Mouse (Mus musculus) liver, adult (tissue): ENCODE measurements around the gene Ptdss2.

Source experiments
- GATA4 ChIP-seq: IDR thresholded peaks from 2 replicates; pipeline ENCODE4 v1.6.1; 2014; ENCODE audit warnings: mild to moderate bottlenecking, low read length; ENCODE audit not compliant: insufficient replicate concordance

Gene Ptdss2

GRCm38 (mm10) chr7:141122245-141122644, at the start of gene Ptdss2:
Gene Ptdss2, plus strand, starts transcription at chr7:141122382.
- no peak for TF ChIP-seq GATA4

- TF ChIP-seq GATA4: no peak
Observed at GRCm38 (mm10) chr7:141073782-141074181, 48.4 kb upstream of the Ptdss2 start.

GRCm38 (mm10) chr7:141077841-141078240, 44.3 kb upstream of the Ptdss2 start, which contains the start of gene Pkp3:
Gene Pkp3, plus strand, starts transcription at chr7:141078218.
- no peak for TF ChIP-seq GATA4

- TF ChIP-seq GATA4: no peak
Observed at GRCm38 (mm10) chr7:141078876-141079275, 43.3 kb upstream of the Ptdss2 start.

- no peak for TF ChIP-seq GATA4
Observed at GRCm38 (mm10) chr7:141079481-141080449, 42.4 kb upstream of the Ptdss2 start.

GRCm38 (mm10) chr7:141087894-141088293, 34.3 kb upstream of the Ptdss2 start:
- TF ChIP-seq GATA4: no peak

GRCm38 (mm10) chr7:141088473-141088872, 33.7 kb upstream of the Ptdss2 start:
- TF ChIP-seq GATA4: no peak

- TF ChIP-seq GATA4: no peak
Observed at GRCm38 (mm10) chr7:141090228-141090627, 32.0 kb upstream of the Ptdss2 start.

GRCm38 (mm10) chr7:141092051-141092735, 30.0 kb upstream of the Ptdss2 start:
- TF ChIP-seq GATA4: no peak

GRCm38 (mm10) chr7:141093950-141094349, 28.2 kb upstream of the Ptdss2 start:
- TF ChIP-seq GATA4: no peak

GRCm38 (mm10) chr7:141094487-141095205, 27.5 kb upstream of the Ptdss2 start:
- no peak for TF ChIP-seq GATA4

- no peak for TF ChIP-seq GATA4
Observed at GRCm38 (mm10) chr7:141096021-141096420, 26.2 kb upstream of the Ptdss2 start.

- no peak for TF ChIP-seq GATA4
Observed at GRCm38 (mm10) chr7:141096649-141097056, 25.5 kb upstream of the Ptdss2 start.

- no peak for TF ChIP-seq GATA4
Observed at GRCm38 (mm10) chr7:141097177-141097576, 25.0 kb upstream of the Ptdss2 start.
